Mouse (Mus musculus) kidney, adult 8-10 months (tissue): ENCODE measurements at regions not wholly inside any gene's neighbourhood (a gene's known extent, or its start where the extent isn't known, plus 50 kb on each side); places are given as distances from the start of the nearest gene placed in this dataset.

Experiments
- DNase-seq, 2 experiments: peaks; one replicate each; pipeline ENCODE4 v3.0.0; 2022

GRCm38 (mm10) chr12:35863141-35863540, 62.3 kb upstream of the Agr3 start:
- no peak for DNase-seq

- no peak for DNase-seq
These were observed 72.3 kb upstream of the Agr3 start for GRCm38 (mm10) chr12:35853159-35853558.

DNA sequence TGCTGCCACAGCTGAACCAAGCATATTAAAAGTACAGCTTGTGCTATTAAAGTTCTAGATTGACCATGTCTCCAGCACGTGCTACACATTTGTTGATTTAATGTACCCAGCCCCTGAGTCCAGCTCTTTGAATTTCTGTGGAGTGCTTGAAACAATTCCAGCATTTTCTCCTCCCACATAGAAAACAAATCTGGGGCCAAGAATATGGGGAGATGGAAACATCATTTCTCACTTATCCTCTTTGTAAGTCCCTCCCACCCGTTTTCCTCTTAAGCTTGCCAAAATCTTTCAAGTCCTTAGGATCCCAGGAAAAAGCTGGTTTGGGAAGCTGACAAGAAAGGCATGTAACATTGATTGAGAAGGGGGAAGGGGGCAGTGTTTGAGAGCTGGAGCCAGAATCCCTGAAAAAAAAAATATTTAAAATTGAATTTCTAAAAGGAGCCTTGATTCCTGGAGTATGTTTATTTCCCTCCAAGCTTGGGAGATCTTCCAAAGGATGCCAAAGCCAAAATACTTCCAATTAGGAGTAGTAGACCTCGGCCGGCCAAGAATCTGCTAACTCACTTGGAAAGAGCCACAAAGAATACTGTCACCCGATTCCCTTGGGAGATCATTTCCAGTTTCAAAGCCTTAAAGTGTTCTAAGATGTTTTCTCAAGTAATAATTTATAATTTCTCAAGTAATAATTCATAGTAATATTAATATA, 78.4 kb upstream of the Agr3 start:
- peak; percentile 6 to 32 for DNase-seq

- no peak for DNase-seq
These were observed 88.5 kb upstream of the Agr3 start for GRCm38 (mm10) chr12:35836946-35837345.

DNA sequence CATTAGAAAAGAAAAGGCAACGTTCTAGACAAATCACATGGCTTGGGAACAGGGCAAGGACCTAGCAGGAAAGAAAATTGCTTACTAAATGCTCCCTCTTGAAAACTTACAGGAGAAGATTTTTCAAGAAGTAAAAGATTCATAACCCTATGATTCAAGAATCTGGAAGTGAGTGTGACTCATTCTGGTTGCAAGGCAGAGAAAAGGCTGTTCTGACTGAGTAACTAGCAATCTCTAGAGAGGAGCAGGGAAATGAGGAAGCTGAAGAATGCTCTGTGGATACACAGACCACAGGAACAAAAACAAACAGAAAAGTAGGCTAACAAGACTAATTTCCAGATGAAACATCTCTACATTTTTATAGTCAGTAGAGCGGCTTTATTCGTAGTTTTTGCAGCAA, 92.1 kb upstream of the Agr3 start:
- DNase-seq, result no peak

DNA sequence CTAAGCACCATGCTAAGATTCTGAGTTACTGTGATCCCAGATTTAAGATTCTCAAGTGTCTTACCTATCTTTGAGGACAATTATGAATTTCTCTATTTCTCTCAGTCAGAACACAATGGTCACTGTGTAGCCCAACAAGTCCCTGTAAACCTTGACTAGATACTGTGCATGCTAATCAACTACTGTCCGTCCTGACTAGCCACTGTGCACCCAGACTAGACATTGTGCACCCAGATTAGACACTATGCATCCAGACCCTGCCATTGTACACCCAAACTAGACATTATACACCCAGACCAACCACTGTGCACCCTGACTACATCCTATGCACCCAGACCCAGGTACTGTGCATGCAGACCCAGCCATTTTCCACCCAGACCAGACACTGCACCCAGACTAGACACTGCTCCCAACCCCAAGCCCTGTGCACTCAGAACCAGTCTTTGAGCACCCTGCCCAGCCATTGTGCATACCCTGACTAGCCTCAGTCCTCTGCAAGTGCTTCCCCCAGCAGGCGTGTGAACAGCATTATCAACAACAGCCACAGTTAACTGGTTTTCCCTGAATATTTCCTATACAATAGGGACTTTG, 93.4 kb upstream of the Agr3 start:
- no peak for DNase-seq

- DNase-seq, result peak in 1 of 2 experiments; percentile 18
These were observed 94.2 kb upstream of the Agr3 start for GRCm38 (mm10) chr12:35831268-35831667.

DNA sequence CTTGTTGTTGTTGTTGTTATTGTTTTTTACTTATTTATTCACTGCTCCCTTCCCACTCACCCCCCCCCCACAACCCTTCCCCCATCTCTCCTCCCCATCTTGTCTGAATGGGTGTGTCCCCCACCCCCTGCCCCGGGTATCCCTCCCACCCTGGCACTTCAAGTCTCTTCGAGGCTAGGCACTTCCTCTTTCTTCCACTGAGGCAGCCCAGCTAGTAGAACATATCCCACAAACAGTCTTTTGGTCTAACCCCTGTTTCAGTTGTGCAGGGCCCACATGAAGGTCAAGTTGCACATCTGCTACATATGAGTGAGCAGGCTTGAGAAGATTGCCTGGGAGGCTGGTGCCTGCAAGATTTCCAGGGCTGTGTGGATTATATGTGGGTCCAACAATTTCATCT, 97.6 kb upstream of the Agr3 start:
- DNase-seq, result no peak

- no peak for DNase-seq
These were observed 98.4 kb upstream of the Agr3 start for GRCm38 (mm10) chr12:35826990-35827389.

- DNase-seq, result no peak
These were observed 100.8 kb upstream of the Agr3 start for GRCm38 (mm10) chr12:35824587-35824987.

DNA sequence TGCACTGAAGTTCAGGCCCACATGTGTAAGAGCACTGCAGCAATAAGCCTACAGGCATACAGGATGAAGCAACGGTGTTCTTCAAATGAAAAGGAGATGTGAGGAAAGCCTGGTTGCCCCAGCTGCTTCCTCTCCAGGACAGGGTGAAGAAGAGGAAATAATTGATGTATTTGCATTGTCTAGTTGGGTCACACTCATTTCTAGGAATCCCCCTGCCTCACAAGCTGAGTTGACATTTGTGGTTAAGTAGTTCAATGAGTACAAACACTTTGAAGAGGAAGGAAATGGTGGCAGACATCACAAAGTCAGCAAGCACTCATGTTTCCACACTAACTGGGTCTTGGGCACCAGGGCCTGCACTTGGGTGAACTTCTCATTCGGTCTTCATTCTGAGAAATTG, 126.2 kb upstream of the Agr3 start:
- no peak for DNase-seq

DNA sequence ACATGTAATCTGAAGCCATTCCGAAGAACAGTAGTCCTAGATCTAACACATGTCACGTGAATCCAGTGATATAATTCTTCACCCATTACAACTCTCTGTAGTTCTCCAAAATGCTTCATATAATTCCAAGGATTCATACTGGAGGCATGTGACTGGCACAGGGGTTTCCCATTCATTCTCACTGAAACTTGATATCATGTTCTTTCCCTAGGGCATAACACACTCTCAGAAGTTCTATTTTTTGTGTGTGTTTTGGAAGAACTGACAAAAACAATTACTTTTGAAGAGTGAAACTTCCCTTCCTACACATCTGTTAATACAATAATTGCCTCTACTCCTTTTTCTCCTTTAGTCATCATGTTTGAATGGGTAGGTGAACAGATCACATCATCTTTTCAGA, 150.0 kb upstream of the Agr3 start:
- DNase-seq, result no peak

DNA sequence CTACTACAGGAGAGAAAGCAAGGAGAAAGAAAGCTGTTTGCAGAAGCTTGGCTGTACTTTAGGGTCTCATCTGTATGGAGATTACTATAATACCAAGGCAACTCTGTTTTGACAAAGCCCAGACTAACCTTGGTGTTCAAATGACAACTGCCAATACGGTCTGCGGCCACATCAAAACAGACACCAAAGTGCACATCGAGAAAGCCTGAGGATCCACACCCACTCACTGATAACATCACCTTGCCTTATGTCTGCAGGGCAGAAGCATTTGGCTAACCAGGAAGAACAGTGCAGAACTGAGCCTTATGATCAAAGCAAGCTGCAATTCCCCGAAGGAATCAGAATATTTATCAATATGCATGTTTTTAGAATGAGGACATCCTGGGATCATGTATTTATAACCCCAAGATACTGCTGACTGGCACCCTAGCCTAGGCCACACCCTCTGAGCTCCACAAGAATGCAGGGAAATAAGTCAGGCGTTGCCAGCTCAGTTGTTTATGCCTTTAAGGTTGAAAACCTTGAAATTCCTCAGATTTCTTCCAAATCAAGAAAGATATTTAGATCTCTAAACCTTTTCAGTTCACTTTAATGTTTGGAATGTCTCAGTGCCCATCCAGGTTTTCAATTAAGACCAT, 154.9 kb upstream of the Agr3 start:
- DNase-seq, result no peak

DNA sequence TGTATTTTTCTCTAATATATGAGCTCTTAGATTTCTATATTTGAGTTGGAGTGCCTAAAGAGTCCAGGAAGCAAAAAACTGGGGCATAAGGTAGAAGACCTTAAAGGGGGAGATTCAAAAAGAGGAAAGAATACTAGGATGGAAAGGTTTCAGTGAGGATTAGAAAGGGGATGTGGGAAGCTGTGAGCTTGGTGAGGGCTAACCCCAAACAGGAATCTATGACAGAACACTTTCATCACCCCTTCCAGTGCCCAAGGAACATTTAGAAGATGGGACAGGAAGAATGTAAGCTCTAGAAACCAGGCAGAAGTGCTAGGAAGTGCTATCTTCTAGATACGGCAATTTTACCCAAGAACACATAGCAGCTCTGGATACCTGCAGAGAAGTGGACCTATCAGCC, 166.5 kb upstream of the Agr3 start:
- no peak for DNase-seq

- no peak for DNase-seq
These were observed 170.3 kb upstream of the Agr3 start for GRCm38 (mm10) chr12:35755159-35755558.

GRCm38 (mm10) chr12:35747997-35748396, 177.4 kb upstream of the Agr3 start:
- DNase-seq, result no peak

GRCm38 (mm10) chr12:35746691-35747299, 178.6 kb upstream of the Agr3 start:
- DNase-seq, result peak in 1 of 2 experiments; percentile 29

DNA sequence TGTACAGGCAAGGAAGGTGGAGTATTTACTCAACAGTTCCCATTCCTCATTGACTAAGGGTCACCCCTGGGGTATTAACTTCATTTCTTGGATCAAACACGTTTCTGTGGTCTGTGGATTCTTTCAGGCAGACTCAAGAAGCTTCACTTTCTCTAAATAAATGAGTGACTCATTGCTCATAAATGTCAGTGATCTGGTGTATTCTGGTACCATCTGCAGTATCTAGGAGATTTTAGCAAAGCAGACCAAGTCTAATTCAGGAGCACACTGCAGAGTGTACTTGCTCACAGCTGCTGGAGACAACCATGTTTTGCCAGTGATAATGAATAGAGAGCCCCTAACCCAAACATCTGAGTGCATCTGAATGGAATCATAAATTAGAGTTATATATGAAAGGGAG, 182.7 kb upstream of the Agr3 start:
- no peak for DNase-seq

- peak in 1 of 2 experiments; percentile 27 for DNase-seq
These were observed 189.0 kb upstream of the Agr3 start for GRCm38 (mm10) chr12:35736427-35736826.

DNA sequence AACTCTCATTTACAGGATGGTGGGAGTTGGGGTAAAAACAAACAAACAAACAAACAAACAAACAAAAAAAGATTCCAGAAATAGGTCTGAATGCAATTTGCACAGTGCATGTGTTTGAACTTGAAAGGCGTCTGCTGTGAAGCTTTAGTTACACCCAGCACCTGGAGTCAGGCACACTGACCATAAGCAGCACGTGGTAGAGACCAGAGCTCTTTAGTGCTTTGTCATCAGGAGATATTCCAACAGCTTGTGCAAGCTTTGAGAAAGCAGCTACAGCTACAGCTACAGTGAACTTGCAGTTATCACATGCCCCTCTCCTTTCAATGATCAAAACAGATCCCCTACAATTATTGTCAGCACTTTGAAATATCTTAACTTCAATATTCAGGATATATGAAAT, 190.4 kb upstream of the Agr3 start:
- DNase-seq, result no peak

DNA sequence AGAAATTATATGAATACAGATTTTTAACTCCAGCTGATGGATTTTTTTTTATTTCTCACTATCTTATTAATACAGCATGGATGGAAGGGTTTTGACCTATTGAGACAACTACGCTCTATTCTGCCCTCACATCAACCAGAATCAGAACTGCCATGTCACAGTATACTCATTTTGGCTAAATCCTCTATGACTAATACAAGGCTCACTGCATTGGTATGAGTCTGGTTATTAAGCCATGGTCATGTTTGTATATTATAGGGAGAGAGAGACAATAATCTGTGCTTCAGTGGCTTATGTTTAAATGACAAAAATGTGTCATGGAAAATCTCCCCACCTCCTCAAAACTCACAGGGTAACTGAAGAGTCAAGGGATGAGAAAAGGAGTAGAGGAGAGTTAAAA, 191.0 kb upstream of the Agr3 start:
- no peak for DNase-seq

GRCm38 (mm10) chr12:35733580-35733979, 191.8 kb upstream of the Agr3 start:
- no peak for DNase-seq

GRCm38 (mm10) chr12:35725910-35726309, 191.1 kb upstream of the Ahr start:
- DNase-seq, result no peak

DNA sequence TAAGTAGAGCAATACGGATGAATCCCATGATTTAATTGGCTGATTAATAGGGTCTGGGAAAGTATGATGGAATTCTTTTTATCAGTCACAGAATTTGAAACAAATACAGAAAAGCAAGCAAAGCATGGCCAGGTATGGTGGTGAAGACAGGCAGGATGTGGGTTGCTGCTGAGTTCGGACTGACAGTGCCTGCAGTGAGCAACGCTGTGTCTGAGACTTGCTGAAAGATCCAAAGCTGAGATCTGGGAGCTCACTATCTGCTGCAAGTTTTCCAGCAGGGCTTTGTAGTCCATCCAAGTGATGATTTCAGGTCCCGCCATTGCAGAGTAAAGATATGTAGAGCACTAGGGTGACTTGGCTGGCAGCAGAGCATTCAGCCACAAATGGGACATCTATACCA, 189.3 kb upstream of the Ahr start:
- no peak for DNase-seq
